Mouse (Mus musculus): ENCODE measurements around the gene Anxa2.

DNA sequence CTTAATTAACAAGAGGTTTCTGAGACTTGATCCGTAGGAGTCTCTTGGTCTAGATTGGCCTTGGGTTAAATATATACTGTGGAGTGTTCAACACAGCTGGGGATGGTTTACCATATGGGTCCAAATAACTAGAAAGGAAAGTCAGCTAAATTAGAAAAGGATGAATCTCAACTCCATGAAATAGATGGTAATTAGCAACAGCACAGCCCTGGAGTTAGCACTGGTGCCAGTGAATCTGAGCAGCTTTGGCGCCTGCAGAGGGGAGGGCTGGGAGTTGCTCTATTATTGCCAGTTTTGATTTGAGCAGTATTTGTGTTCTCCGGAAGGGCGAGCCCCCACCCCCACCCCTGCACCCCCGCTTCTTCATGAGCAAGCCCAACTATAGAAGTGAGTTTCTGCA lies 16.9 kb downstream of the Anxa2 start:
- no peak for TF ChIP-seq ZNF384 (IDR thresholded peaks at IDR 0.05; ENCODE audit: low read depth, low read length)
- no peak for TF ChIP-seq MAFK (IDR thresholded peaks at IDR 0.05; ENCODE audit: insufficient read depth, low read depth, low read length)
- TF ChIP-seq ZC3H11A (IDR thresholded peaks at IDR 0.05; ENCODE audit: borderline replicate concordance, low read depth, low read length): no peak
